Mouse (Mus musculus): ENCODE data around the gene Wfdc16. TPM values are rescaled to one million over a fixed set of nuclear protein-coding genes. Genes with fewer than 3 reads are reported as not detected.
"Not testable (repeated sequence)": the region's sequence is repeated elsewhere in the genome, so short reads cannot be mapped to it uniquely, and the experiment has no call there.

Gene Wfdc16
- polyA plus RNA-seq, 1 experiment from 2014 or later = not detected

GRCm38 (mm10) chr2:164613471-164613870 is 25.1 kb downstream of the Wfdc16 start, which contains the start of the genes Wfdc6b and Wfdc8:
Wfdc6b (plus strand) TSS chr2:164613522.
Wfdc8 (minus strand) TSS chr2:164613626.
- H3K36me3 ChIP-seq (ENCODE audit: control insufficient read depth, insufficient read depth, low read length); H3K4me2 ChIP-seq (replicated peaks; ENCODE audit: low read depth, low read length); ATAC-seq (ENCODE audit: low FRiP score, low TSS enrichment); H3K4me3 ChIP-seq (ENCODE audit: low read length); H3K4me1 ChIP-seq (ENCODE audit: control insufficient read depth, insufficient read depth, low read length); H3K9ac ChIP-seq (ENCODE audit: low read depth, low read length); H3K27me3 ChIP-seq (ENCODE audit: control insufficient read depth, insufficient read depth, low read length); H3K27ac ChIP-seq (ENCODE audit: low read depth, low read length); H3K9me3 ChIP-seq (ENCODE audit: control insufficient read depth, low read length): not testable (repeated sequence)
- WGBS = 54% methylated on average over 8 of the region's 8 CpGs

- no peak overlapping the region for H3K9ac ChIP-seq (ENCODE audit: low read depth, low read length)
- ATAC-seq (ENCODE audit: low FRiP score, low TSS enrichment) = no peak
- WGBS = 43% methylated on average over 6 of the region's 6 CpGs
Observed at GRCm38 (mm10) chr2:164608781-164609180, 29.8 kb downstream of the Wfdc16 start.

GRCm38 (mm10) chr2:164604411-164604810 is 34.2 kb downstream of the Wfdc16 start:
- Histone ChIP-seq H3K9me3 (ENCODE audit: control insufficient read depth, low read length) (no peaks in the 10 kb centered on the region), H3K9ac (ENCODE audit: low read depth, low read length) (no peak overlapping the region), H3K4me3 (ENCODE audit: low read length) (no peak overlapping the region), H3K27me3 (ENCODE audit: control insufficient read depth, insufficient read depth, low read length) (no peaks in the 10 kb centered on the region), H3K4me2 (replicated peaks; ENCODE audit: low read depth, low read length) (no peak overlapping the region), H3K36me3 (ENCODE audit: control insufficient read depth, insufficient read depth, low read length) (no peaks in the 10 kb centered on the region), H3K27ac (ENCODE audit: low read depth, low read length) (no peak overlapping the region), H3K4me1 (ENCODE audit: control insufficient read depth, insufficient read depth, low read length) (no peaks in the 10 kb centered on the region)
- no peak for ATAC-seq (ENCODE audit: low FRiP score, low TSS enrichment)
- WGBS = 90% methylated on average over 8 of the region's 8 CpGs

More at GRCm38 (mm10) chr2:164608781-164609180, 29.8 kb downstream of the Wfdc16 start:
- no peaks in the 10 kb centered on the region for H3K9me3 ChIP-seq (ENCODE audit: control insufficient read depth, low read length)
- H3K27me3 ChIP-seq (ENCODE audit: control insufficient read depth, insufficient read depth, low read length) = no peaks in the 10 kb centered on the region
- H3K4me1 ChIP-seq (ENCODE audit: control insufficient read depth, insufficient read depth, low read length) = no peaks in the 10 kb centered on the region
- no peak overlapping the region for H3K4me3 ChIP-seq (ENCODE audit: low read length)
- H3K27ac ChIP-seq (ENCODE audit: low read depth, low read length) = no peak overlapping the region
- no peaks in the 10 kb centered on the region for H3K36me3 ChIP-seq (ENCODE audit: control insufficient read depth, insufficient read depth, low read length)
- H3K4me2 ChIP-seq (replicated peaks; ENCODE audit: low read depth, low read length) = 0 out of 2 replicates have a peak overlapping the region, but pooled peaks have one; percentile 4

- Histone ChIP-seq H3K4me2 (replicated peaks; ENCODE audit: low read depth, low read length) (no peak overlapping the region), H3K27me3 (ENCODE audit: control insufficient read depth, insufficient read depth, low read length) (no peaks in the 10 kb centered on the region), H3K4me1 (ENCODE audit: control insufficient read depth, insufficient read depth, low read length) (no peaks in the 10 kb centered on the region), H3K27ac (ENCODE audit: low read depth, low read length) (no peak overlapping the region), H3K36me3 (ENCODE audit: control insufficient read depth, insufficient read depth, low read length) (no peaks in the 10 kb centered on the region), H3K4me3 (ENCODE audit: low read length) (no peak overlapping the region), H3K9me3 (ENCODE audit: control insufficient read depth, low read length) (no peaks in the 10 kb centered on the region), H3K9ac (ENCODE audit: low read depth, low read length) (no peak overlapping the region)
- no peak for ATAC-seq (ENCODE audit: low FRiP score, low TSS enrichment)
- WGBS = 83% methylated on average over 3 of the region's 3 CpGs
Observed at GRCm38 (mm10) chr2:164603482-164603881, 35.1 kb downstream of the Wfdc16 start.

- Histone ChIP-seq H3K4me3 (ENCODE audit: low read length) (no peak overlapping the region), H3K27me3 (ENCODE audit: control insufficient read depth, insufficient read depth, low read length) (no peaks in the 10 kb centered on the region), H3K36me3 (ENCODE audit: control insufficient read depth, insufficient read depth, low read length) (no peaks in the 10 kb centered on the region), H3K4me2 (replicated peaks; ENCODE audit: low read depth, low read length) (no peak overlapping the region), H3K27ac (ENCODE audit: low read depth, low read length) (no peak overlapping the region), H3K9ac (ENCODE audit: low read depth, low read length) (no peak overlapping the region), H3K4me1 (ENCODE audit: control insufficient read depth, insufficient read depth, low read length) (no peaks in the 10 kb centered on the region), H3K9me3 (ENCODE audit: control insufficient read depth, low read length) (no peaks in the 10 kb centered on the region)
- ATAC-seq (ENCODE audit: low FRiP score, low TSS enrichment) = no peak
- WGBS = 73% methylated on average over 3 of the region's 3 CpGs
Observed at GRCm38 (mm10) chr2:164600179-164600578, 38.4 kb downstream of the Wfdc16 start.

GRCm38 (mm10) chr2:164593494-164593893 is 45.1 kb downstream of the Wfdc16 start, which contains the start of gene Eppin:
Eppin (minus strand) TSS chr2:164593594.
- H3K4me1 ChIP-seq (ENCODE audit: control insufficient read depth, insufficient read depth, low read length) = no peaks in the 10 kb centered on the region
- no peak within 1 kb of the TSS for H3K4me3 ChIP-seq (ENCODE audit: low read length)
- no peak for ATAC-seq (ENCODE audit: low FRiP score, low TSS enrichment)
- no peak within 1 kb of the TSS for H3K9ac ChIP-seq (ENCODE audit: low read depth, low read length)
- no peak within 1 kb of the TSS for H3K27ac ChIP-seq (ENCODE audit: low read depth, low read length)
- 86% methylated on average over 4 of the region's 4 CpGs for WGBS
- H3K27me3 ChIP-seq (ENCODE audit: control insufficient read depth, insufficient read depth, low read length) = no peaks in the 10 kb centered on the region
- H3K9me3 ChIP-seq (ENCODE audit: control insufficient read depth, low read length) = no peaks in the 10 kb centered on the region
- H3K36me3 ChIP-seq (ENCODE audit: control insufficient read depth, insufficient read depth, low read length) = no peaks in the 10 kb centered on the region
- H3K4me2 ChIP-seq (replicated peaks; ENCODE audit: low read depth, low read length) = no peak within 1 kb of the TSS

- Histone ChIP-seq H3K36me3 (ENCODE audit: control insufficient read depth, insufficient read depth, low read length) (no peaks in the 10 kb centered on the region), H3K4me2 (replicated peaks; ENCODE audit: low read depth, low read length) (no peak overlapping the region), H3K9me3 (ENCODE audit: control insufficient read depth, low read length) (no peaks in the 10 kb centered on the region), H3K4me3 (ENCODE audit: low read length) (no peak overlapping the region), H3K9ac (ENCODE audit: low read depth, low read length) (no peak overlapping the region), H3K27ac (ENCODE audit: low read depth, low read length) (no peak overlapping the region), H3K4me1 (ENCODE audit: control insufficient read depth, insufficient read depth, low read length) (no peaks in the 10 kb centered on the region), H3K27me3 (ENCODE audit: control insufficient read depth, insufficient read depth, low read length) (no peaks in the 10 kb centered on the region)
- ATAC-seq (ENCODE audit: low FRiP score, low TSS enrichment) = no peak
- 4% methylated on average over 4 of the region's 4 CpGs for WGBS
Observed at GRCm38 (mm10) chr2:164592014-164592413, 46.6 kb downstream of the Wfdc16 start.

GRCm38 (mm10) chr2:164585025-164585725 is 53.4 kb downstream of the Wfdc16 start, which contains the start of gene Wfdc6a:
Wfdc6a (minus strand) TSS chr2:164585447.
- not testable (repeated sequence) for H3K9ac ChIP-seq (ENCODE audit: low read depth, low read length); H3K27me3 ChIP-seq (ENCODE audit: control insufficient read depth, insufficient read depth, low read length); ATAC-seq (ENCODE audit: low FRiP score, low TSS enrichment); H3K36me3 ChIP-seq (ENCODE audit: control insufficient read depth, insufficient read depth, low read length); H3K4me3 ChIP-seq (ENCODE audit: low read length); H3K27ac ChIP-seq (ENCODE audit: low read depth, low read length); H3K9me3 ChIP-seq (ENCODE audit: control insufficient read depth, low read length); H3K4me1 ChIP-seq (ENCODE audit: control insufficient read depth, insufficient read depth, low read length); H3K4me2 ChIP-seq (replicated peaks; ENCODE audit: low read depth, low read length)
- 61% methylated on average over 13 of the region's 13 CpGs for WGBS

Measured in kidney, embryonic 14.5 days (tissue).